Mouse (Mus musculus): Measurements from ENCODE around the gene Hamp2. TPM values are rescaled to one million over a fixed set of nuclear protein-coding genes. Genes with fewer than 3 reads are reported as not detected.
"Not testable (repeated sequence)": the region's sequence is repeated elsewhere in the genome, so short reads cannot be mapped to it uniquely, and the experiment has no call there.

Hamp2 gene
- polyA plus RNA-seq, 1 experiment from 2014 or later, result not detected

- Histone ChIP-seq H3K4me3 (ENCODE audit: low read length) (no peak within 1 kb of the TSS), H3K27ac (ENCODE audit: low read length) (no peak within 1 kb of the TSS), H3K9ac (ENCODE audit: low read length) (no peak within 1 kb of the TSS), H3K9me3 (ENCODE audit: control insufficient read depth, low read length) (no peaks in the 10 kb centered on the region), H3K27me3 (ENCODE audit: control insufficient read depth, insufficient read depth, low read depth, low read length) (no peaks in the 10 kb centered on the region), H3K36me3 (ENCODE audit: control insufficient read depth, insufficient read depth, low read length) (peaks cover under 1% of the 10 kb centered on the region; the same call in 1 of the 2 replicates), H3K4me2 (ENCODE audit: low read depth, low read length) (no peak within 1 kb of the TSS), H3K4me1 (replicated peaks; ENCODE audit: control insufficient read depth, insufficient read depth, low read length) (no peaks in the 10 kb centered on the region)
- whole genome bisulfite sequencing, result 53% methylated on average over 9 of the region's 9 CpGs
- ATAC-seq (ENCODE audit: low read depth), result no peak
Measured at GRCm38 (mm10) chr7:30943909-30944635, 19.6 kb upstream of the Hamp2 start, which contains the start of gene Hamp. Gene Hamp, minus strand, starts transcription at chr7:30944032.

- not testable (repeated sequence) for H3K27me3 ChIP-seq (ENCODE audit: control insufficient read depth, insufficient read depth, low read depth, low read length); H3K4me2 ChIP-seq (ENCODE audit: low read depth, low read length); H3K9me3 ChIP-seq (ENCODE audit: control insufficient read depth, low read length); H3K27ac ChIP-seq (ENCODE audit: low read length); H3K9ac ChIP-seq (ENCODE audit: low read length); H3K4me3 ChIP-seq (ENCODE audit: low read length); H3K4me1 ChIP-seq (replicated peaks; ENCODE audit: control insufficient read depth, insufficient read depth, low read length); ATAC-seq (ENCODE audit: low read depth); H3K36me3 ChIP-seq (ENCODE audit: control insufficient read depth, insufficient read depth, low read length)
- WGBS, result 45% methylated on average over 3 of the region's 3 CpGs
Measured at GRCm38 (mm10) chr7:30942365-30942764, 17.9 kb upstream of the Hamp2 start.

- ATAC-seq (ENCODE audit: low read depth); H3K4me2 ChIP-seq (ENCODE audit: low read depth, low read length); H3K4me3 ChIP-seq (ENCODE audit: low read length); H3K9me3 ChIP-seq (ENCODE audit: control insufficient read depth, low read length); H3K36me3 ChIP-seq (ENCODE audit: control insufficient read depth, insufficient read depth, low read length); H3K27ac ChIP-seq (ENCODE audit: low read length); H3K27me3 ChIP-seq (ENCODE audit: control insufficient read depth, insufficient read depth, low read depth, low read length); H3K4me1 ChIP-seq (replicated peaks; ENCODE audit: control insufficient read depth, insufficient read depth, low read length); H3K9ac ChIP-seq (ENCODE audit: low read length): not testable (repeated sequence)
- 73% methylated on average over 1 of the region's 1 CpGs for WGBS
Measured at GRCm38 (mm10) chr7:30940070-30940469, 15.6 kb upstream of the Hamp2 start.

- not testable (repeated sequence) for H3K27ac ChIP-seq (ENCODE audit: low read length); H3K4me3 ChIP-seq (ENCODE audit: low read length); H3K36me3 ChIP-seq (ENCODE audit: control insufficient read depth, insufficient read depth, low read length); H3K27me3 ChIP-seq (ENCODE audit: control insufficient read depth, insufficient read depth, low read depth, low read length); H3K4me2 ChIP-seq (ENCODE audit: low read depth, low read length); ATAC-seq (ENCODE audit: low read depth); H3K9me3 ChIP-seq (ENCODE audit: control insufficient read depth, low read length); H3K9ac ChIP-seq (ENCODE audit: low read length); H3K4me1 ChIP-seq (replicated peaks; ENCODE audit: control insufficient read depth, insufficient read depth, low read length)
- WGBS, result 53% methylated on average over 6 of the region's 6 CpGs
Measured at GRCm38 (mm10) chr7:30935422-30936099, 11.1 kb upstream of the Hamp2 start.

GRCm38 (mm10) chr7:30924071-30924470 is 410 bp downstream of the Hamp2 start:
- H3K27me3 ChIP-seq (ENCODE audit: control insufficient read depth, insufficient read depth, low read depth, low read length), result no peaks in the 10 kb centered on the region
- H3K9me3 ChIP-seq (ENCODE audit: control insufficient read depth, low read length), result no peaks in the 10 kb centered on the region
- H3K36me3 ChIP-seq (ENCODE audit: control insufficient read depth, insufficient read depth, low read length), result no peaks in the 10 kb centered on the region
- no peak overlapping the region for H3K9ac ChIP-seq (ENCODE audit: low read length)
- 46% methylated on average over 3 of the region's 3 CpGs for WGBS
- ATAC-seq (ENCODE audit: low read depth), result no peak
- no peak overlapping the region for H3K4me2 ChIP-seq (ENCODE audit: low read depth, low read length)
- no peaks in the 10 kb centered on the region for H3K4me1 ChIP-seq (replicated peaks; ENCODE audit: control insufficient read depth, insufficient read depth, low read length)
- no peak overlapping the region for H3K4me3 ChIP-seq (ENCODE audit: low read length)
- H3K27ac ChIP-seq (ENCODE audit: low read length), result no peak overlapping the region

- not testable (repeated sequence) for H3K9me3 ChIP-seq (ENCODE audit: control insufficient read depth, low read length); H3K27ac ChIP-seq (ENCODE audit: low read length); H3K4me2 ChIP-seq (ENCODE audit: low read depth, low read length); H3K9ac ChIP-seq (ENCODE audit: low read length); H3K4me3 ChIP-seq (ENCODE audit: low read length); H3K27me3 ChIP-seq (ENCODE audit: control insufficient read depth, insufficient read depth, low read depth, low read length); H3K36me3 ChIP-seq (ENCODE audit: control insufficient read depth, insufficient read depth, low read length); ATAC-seq (ENCODE audit: low read depth); H3K4me1 ChIP-seq (replicated peaks; ENCODE audit: control insufficient read depth, insufficient read depth, low read length)
- 47% methylated on average over 3 of the region's 3 CpGs for WGBS
Measured at GRCm38 (mm10) chr7:30922490-30922889, 2.0 kb downstream of the Hamp2 start.

GRCm38 (mm10) chr7:30920217-30920616 is 4.3 kb downstream of the Hamp2 start:
- Histone ChIP-seq H3K4me3 (ENCODE audit: low read length) (no peak overlapping the region), H3K9me3 (ENCODE audit: control insufficient read depth, low read length) (no peaks in the 10 kb centered on the region), H3K27me3 (ENCODE audit: control insufficient read depth, insufficient read depth, low read depth, low read length) (no peaks in the 10 kb centered on the region), H3K36me3 (ENCODE audit: control insufficient read depth, insufficient read depth, low read length) (no peaks in the 10 kb centered on the region), H3K9ac (ENCODE audit: low read length) (no peak overlapping the region), H3K27ac (ENCODE audit: low read length) (no peak overlapping the region), H3K4me1 (replicated peaks; ENCODE audit: control insufficient read depth, insufficient read depth, low read length) (no peaks in the 10 kb centered on the region), H3K4me2 (ENCODE audit: low read depth, low read length) (no peak overlapping the region)
- WGBS, result 61% methylated on average over 3 of the region's 3 CpGs
- no peak for ATAC-seq (ENCODE audit: low read depth)

- no peak for ATAC-seq (ENCODE audit: low read depth)
- 49% methylated on average over 4 of the region's 4 CpGs for WGBS
- no peak overlapping the region for H3K4me3 ChIP-seq (ENCODE audit: low read length)
- H3K9ac ChIP-seq (ENCODE audit: low read length), result no peak overlapping the region
- no peaks in the 10 kb centered on the region for H3K36me3 ChIP-seq (ENCODE audit: control insufficient read depth, insufficient read depth, low read length)
- no peak overlapping the region for H3K27ac ChIP-seq (ENCODE audit: low read length)
- H3K4me1 ChIP-seq (replicated peaks; ENCODE audit: control insufficient read depth, insufficient read depth, low read length), result peaks cover 4% of the 10 kb centered on the region; the same call in 1 of the 2 replicates
- H3K4me2 ChIP-seq (ENCODE audit: low read depth, low read length), result no peak overlapping the region
- H3K27me3 ChIP-seq (ENCODE audit: control insufficient read depth, insufficient read depth, low read depth, low read length), result no peaks in the 10 kb centered on the region
- H3K9me3 ChIP-seq (ENCODE audit: control insufficient read depth, low read length), result no peaks in the 10 kb centered on the region
Measured at GRCm38 (mm10) chr7:30917219-30917618, 7.3 kb downstream of the Hamp2 start.

GRCm38 (mm10) chr7:30916713-30917112 is 7.8 kb downstream of the Hamp2 start:
- ATAC-seq (ENCODE audit: low read depth), result no peak
- Histone ChIP-seq H3K27ac (ENCODE audit: low read length) (no peak overlapping the region), H3K4me3 (ENCODE audit: low read length) (no peak overlapping the region), H3K4me1 (replicated peaks; ENCODE audit: control insufficient read depth, insufficient read depth, low read length) (peaks cover 4% of the 10 kb centered on the region; the same call in 1 of the 2 replicates), H3K27me3 (ENCODE audit: control insufficient read depth, insufficient read depth, low read depth, low read length) (no peaks in the 10 kb centered on the region), H3K36me3 (ENCODE audit: control insufficient read depth, insufficient read depth, low read length) (no peaks in the 10 kb centered on the region), H3K9ac (ENCODE audit: low read length) (no peak overlapping the region), H3K9me3 (ENCODE audit: control insufficient read depth, low read length) (no peaks in the 10 kb centered on the region), H3K4me2 (ENCODE audit: low read depth, low read length) (no peak overlapping the region)
- WGBS, result 27% methylated on average over 6 of the region's 6 CpGs

Data from lung, embryonic 16.5 days (tissue).